Mouse (Mus musculus): Measurements from ENCODE around the gene Nectin3.

- TF ChIP-seq CTCF (IDR thresholded peaks at IDR 0.05; ENCODE audit: low read depth) (no peak), EP300 (IDR thresholded peaks at IDR 0.05; ENCODE audit: low read depth) (no peak)
These were observed 2.1 kb downstream of the Nectin3 start for GRCm38 (mm10) chr16:46496031-46496868.

All from heart, postnatal 0 days (tissue).